Mouse (Mus musculus): Measurements from ENCODE around the gene Pdzd9. TPM values are rescaled to one million over a fixed set of nuclear protein-coding genes. Genes with fewer than 3 reads are reported as not detected.
"Not testable (repeated sequence)": the region's sequence is repeated elsewhere in the genome, so short reads cannot be mapped to it uniquely, and the experiment has no call there.

The Pdzd9 gene
- 0.08 and 0.16 TPM in 2 replicates for polyA plus RNA-seq (2015; fragmentation: Nextera tagmentation; extraction: Ambion mirVana)

DNA sequence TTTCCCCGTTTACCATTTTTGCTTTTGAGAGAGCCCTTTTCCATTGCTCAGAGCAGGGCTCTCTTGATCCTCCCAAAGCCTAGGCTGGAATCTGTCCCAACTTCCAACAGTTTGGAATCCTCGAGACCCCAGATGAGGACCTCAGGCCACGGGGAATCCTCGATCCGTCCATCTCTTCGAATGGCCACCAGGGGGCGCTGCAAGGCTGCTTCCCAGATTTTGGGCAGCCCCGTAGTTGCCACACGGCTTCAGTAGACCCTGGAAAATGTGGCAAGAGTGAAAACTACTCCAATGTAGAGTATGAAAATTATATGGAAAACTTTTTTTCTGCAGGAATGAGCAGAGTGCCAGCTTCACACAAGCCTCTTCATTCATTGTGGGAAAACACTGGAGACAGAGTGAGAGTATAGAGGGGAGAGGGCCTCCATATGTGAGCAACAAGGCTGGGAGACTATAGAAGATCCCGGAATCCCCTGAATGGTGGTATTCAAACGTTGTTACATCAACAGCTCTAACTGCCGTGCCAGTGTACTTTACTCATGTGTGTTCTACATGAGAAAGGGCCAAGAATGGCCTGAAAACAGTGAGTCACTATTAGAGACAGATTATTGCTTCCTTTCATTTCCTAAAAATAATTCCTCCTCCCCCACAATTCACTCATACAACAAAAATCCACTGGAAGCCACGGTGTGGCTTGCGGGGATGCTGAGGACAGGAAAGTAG, at the start of gene Pdzd9:
Pdzd9 (minus strand) TSS at position 191 of the 723 bp plus-strand sequence.
- H3K36me3 ChIP-seq (replicated peaks) = no peaks in the 10 kb centered on the region
- H3K9ac ChIP-seq = no peak within 1 kb of the TSS
- H3K27ac ChIP-seq (replicated peaks) = no peak within 1 kb of the TSS
- peaks cover 3% of the 10 kb centered on the region; the same call in 1 of the 2 replicates for H3K4me1 ChIP-seq (replicated peaks)
- no peak within 1 kb of the TSS for H3K4me3 ChIP-seq (replicated peaks)
- no peaks in the 10 kb centered on the region for H3K9me3 ChIP-seq (replicated peaks)
- 0 out of 2 replicates have a peak, but pooled peaks cover 8% of the 10 kb centered on the region for H3K27me3 ChIP-seq
- 0 out of 2 replicates have a peak within 1 kb of the TSS, but pooled peaks have one; percentile 17 for H3K4me2 ChIP-seq
- peak; percentile 49; the same call in 1 of the 2 replicates for ATAC-seq (ENCODE audit: insufficient read depth)
- 20% methylated on average over 14 of the region's 14 CpGs for WGBS (ENCODE audit: insufficient replicate concordance)

DNA sequence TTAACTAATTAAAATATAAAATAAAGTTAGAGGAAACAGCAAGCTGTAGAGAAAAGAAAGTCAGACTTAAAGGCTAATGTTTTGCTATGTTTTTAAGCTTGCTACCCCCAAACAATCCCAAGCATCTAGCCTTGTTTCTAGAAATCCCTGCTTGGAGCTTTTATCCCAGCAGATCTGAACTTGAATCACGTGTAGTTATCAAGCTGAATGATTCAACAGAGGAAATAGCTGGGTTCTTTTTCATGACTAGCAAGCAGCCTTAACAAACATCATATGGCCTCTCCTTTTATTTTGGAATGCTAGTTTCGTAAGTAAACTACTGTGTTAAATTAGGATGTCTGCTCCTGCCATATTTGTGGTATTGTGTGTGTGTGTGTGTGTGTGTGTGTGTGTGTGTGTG, 47.1 kb upstream of the Pdzd9 start:
- no peaks in the 10 kb centered on the region for H3K9me3 ChIP-seq (replicated peaks)
- 57% methylated on average over 2 of the region's 2 CpGs for WGBS (ENCODE audit: insufficient replicate concordance)
- no peaks in the 10 kb centered on the region for H3K27me3 ChIP-seq
- H3K27ac ChIP-seq (replicated peaks) = no peak overlapping the region
- H3K9ac ChIP-seq = no peak overlapping the region
- no peak overlapping the region for H3K4me2 ChIP-seq
- no peak for ATAC-seq (ENCODE audit: insufficient read depth)
- H3K36me3 ChIP-seq (replicated peaks) = no peaks in the 10 kb centered on the region
- H3K4me1 ChIP-seq (replicated peaks) = no peaks in the 10 kb centered on the region
- no peak overlapping the region for H3K4me3 ChIP-seq (replicated peaks)

DNA sequence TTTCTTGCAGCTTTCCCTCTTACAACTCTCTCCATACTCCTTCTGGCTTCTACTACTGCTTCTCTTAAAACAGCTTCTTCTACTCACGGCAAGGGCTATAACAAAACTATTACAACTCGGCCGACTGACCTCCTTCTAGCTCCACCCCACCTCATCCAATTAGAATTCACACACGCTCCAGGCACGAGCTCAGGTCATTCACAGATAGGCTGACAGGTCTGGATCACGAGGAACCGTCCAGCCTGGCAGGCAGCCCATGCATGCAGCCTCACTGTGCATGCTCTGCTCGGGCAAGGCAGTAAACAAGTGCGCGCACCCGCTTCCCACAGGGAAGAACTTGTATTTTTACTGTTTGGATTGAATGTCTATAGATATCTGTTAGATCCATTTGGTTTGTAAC, 43.8 kb upstream of the Pdzd9 start:
- ATAC-seq (ENCODE audit: insufficient read depth); H3K27ac ChIP-seq (replicated peaks); H3K9ac ChIP-seq; H3K4me3 ChIP-seq (replicated peaks); H3K4me1 ChIP-seq (replicated peaks); H3K9me3 ChIP-seq (replicated peaks); H3K36me3 ChIP-seq (replicated peaks); H3K4me2 ChIP-seq; H3K27me3 ChIP-seq: not testable (repeated sequence)
- WGBS (ENCODE audit: insufficient replicate concordance) = 85% methylated on average over 11 of the region's 11 CpGs

DNA sequence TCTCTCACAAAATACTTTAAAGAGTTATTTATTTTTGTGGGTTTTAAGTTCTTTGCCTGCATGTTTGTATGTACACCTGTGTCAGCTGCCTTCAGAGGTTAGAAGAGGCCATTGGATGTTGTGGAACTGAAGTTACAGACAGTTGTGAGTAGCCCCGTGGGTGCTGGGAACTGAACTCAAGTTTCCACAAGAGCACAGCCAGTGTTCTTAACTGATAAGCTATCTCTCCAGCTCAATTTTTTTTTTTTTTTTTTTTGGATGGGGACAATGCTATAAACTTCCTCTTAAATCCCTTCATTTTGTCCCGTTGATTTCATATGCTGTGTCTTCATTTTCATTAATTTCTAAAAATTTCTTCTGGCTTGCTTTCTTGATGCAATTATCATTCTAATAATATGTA, 43.1 kb upstream of the Pdzd9 start:
- ATAC-seq (ENCODE audit: insufficient read depth) = no peak
- Histone ChIP-seq H3K4me1 (replicated peaks) (no peaks in the 10 kb centered on the region), H3K36me3 (replicated peaks) (no peaks in the 10 kb centered on the region), H3K4me3 (replicated peaks) (no peak overlapping the region), H3K9me3 (replicated peaks) (no peaks in the 10 kb centered on the region), H3K9ac (no peak overlapping the region), H3K4me2 (no peak overlapping the region), H3K27me3 (no peaks in the 10 kb centered on the region), H3K27ac (replicated peaks) (no peak overlapping the region)
- 48% methylated on average over 2 of the region's 2 CpGs for WGBS (ENCODE audit: insufficient replicate concordance)

GRCm38 (mm10) chr7:120712071-120712470, 41.9 kb upstream of the Pdzd9 start:
- no peak overlapping the region for H3K4me2 ChIP-seq
- WGBS (ENCODE audit: insufficient replicate concordance) = 74% methylated on average over 2 of the region's 2 CpGs

GRCm38 (mm10) chr7:120703888-120704287, 33.7 kb upstream of the Pdzd9 start:
- H3K27ac ChIP-seq (replicated peaks) = no peak overlapping the region
- ATAC-seq (ENCODE audit: insufficient read depth) = no peak
- no peak overlapping the region for H3K4me3 ChIP-seq (replicated peaks)
- peaks cover 9% of the 10 kb centered on the region for H3K4me1 ChIP-seq (replicated peaks)
- H3K36me3 ChIP-seq (replicated peaks) = no peaks in the 10 kb centered on the region
- no peaks in the 10 kb centered on the region for H3K27me3 ChIP-seq
- no peaks in the 10 kb centered on the region for H3K9me3 ChIP-seq (replicated peaks)
- H3K4me2 ChIP-seq = no peak overlapping the region
- 16% methylated on average over 3 of the region's 3 CpGs for WGBS (ENCODE audit: insufficient replicate concordance)
- H3K9ac ChIP-seq = no peak overlapping the region

More at GRCm38 (mm10) chr7:120712071-120712470, 41.9 kb upstream of the Pdzd9 start:
- Histone ChIP-seq H3K27ac (replicated peaks) (no peak overlapping the region), H3K4me1 (replicated peaks) (no peaks in the 10 kb centered on the region), H3K27me3 (no peaks in the 10 kb centered on the region), H3K9ac (no peak overlapping the region), H3K36me3 (replicated peaks) (no peaks in the 10 kb centered on the region), H3K4me3 (replicated peaks) (no peak overlapping the region), H3K9me3 (replicated peaks) (no peaks in the 10 kb centered on the region)
- no peak for ATAC-seq (ENCODE audit: insufficient read depth)

DNA sequence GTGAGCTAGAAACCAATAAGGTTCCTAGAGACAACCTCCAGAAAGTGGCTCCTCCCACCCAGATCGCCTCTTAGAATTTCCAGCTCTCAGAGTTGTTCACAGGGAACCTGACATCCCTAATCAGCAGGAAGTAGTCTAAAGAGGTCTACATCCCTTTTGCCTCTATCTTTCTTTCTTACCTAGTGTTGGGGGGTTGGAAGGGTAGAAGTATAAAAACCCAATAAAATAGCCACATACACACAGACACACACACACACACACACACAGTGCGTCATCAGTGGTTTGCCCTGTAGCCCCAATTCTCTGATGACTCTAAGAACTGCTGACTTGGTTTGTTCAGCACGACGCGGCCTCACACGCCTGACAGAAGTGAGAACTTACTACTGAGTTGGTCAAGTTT, 29.4 kb upstream of the Pdzd9 start:
- H3K9me3 ChIP-seq (replicated peaks) = no peaks in the 10 kb centered on the region
- peaks cover 23% of the 10 kb centered on the region for H3K4me1 ChIP-seq (replicated peaks)
- H3K27me3 ChIP-seq = no peaks in the 10 kb centered on the region
- WGBS (ENCODE audit: insufficient replicate concordance) = 61% methylated on average over 6 of the region's 6 CpGs
- H3K27ac ChIP-seq (replicated peaks) = no peak overlapping the region
- no peaks in the 10 kb centered on the region for H3K36me3 ChIP-seq (replicated peaks)
- H3K9ac ChIP-seq = no peak overlapping the region
- no peak overlapping the region for H3K4me3 ChIP-seq (replicated peaks)
- H3K4me2 ChIP-seq = no peak overlapping the region
- no peak for ATAC-seq (ENCODE audit: insufficient read depth)

DNA sequence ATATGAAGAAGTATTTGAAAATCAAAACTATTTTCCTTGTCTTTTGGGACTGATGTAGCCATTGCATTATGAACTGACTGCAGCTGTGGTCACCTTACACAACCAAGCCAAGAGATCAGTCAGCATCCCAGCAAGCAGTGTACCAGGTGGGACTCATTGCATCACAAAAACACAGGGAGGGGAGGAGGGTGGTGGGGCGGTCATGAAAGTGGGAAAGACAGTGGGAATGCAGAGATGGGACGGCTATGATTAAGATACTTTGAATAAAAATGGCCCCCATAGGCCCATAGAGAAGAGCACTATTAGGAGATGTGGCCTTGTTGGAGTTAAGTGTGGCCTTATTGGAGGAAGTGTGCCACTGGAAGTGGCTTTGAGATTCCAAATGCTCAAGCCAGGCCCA, 26.2 kb upstream of the Pdzd9 start:
- 87% methylated on average over 2 of the region's 2 CpGs for WGBS (ENCODE audit: insufficient replicate concordance)
- H3K4me1 ChIP-seq (replicated peaks) = peaks cover 23% of the 10 kb centered on the region

DNA sequence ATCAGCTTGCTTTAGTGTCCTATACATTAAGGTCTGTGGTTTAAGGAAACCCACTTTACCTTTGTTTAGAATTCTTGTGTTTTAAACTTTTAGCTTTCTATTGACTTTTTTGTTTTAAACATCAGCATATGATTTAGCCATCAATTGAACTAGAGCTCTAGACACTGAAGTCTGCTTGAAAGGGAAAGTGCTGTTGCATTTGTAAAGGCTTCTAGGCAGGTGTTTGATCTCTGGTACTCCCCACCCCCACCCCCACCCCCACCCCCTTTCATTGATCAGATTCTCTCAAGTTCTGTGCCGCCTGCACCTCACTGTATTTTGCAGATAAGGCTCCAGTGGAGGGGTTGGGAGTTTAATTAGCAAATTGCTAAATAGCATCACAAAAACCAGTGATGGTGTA, 25.5 kb upstream of the Pdzd9 start:
- no peak overlapping the region for H3K9ac ChIP-seq
- ATAC-seq (ENCODE audit: insufficient read depth) = no peak
- H3K36me3 ChIP-seq (replicated peaks) = peaks cover 6% of the 10 kb centered on the region; the same call in 1 of the 2 replicates
- H3K4me3 ChIP-seq (replicated peaks) = no peak overlapping the region
- H3K9me3 ChIP-seq (replicated peaks) = no peaks in the 10 kb centered on the region
- H3K4me2 ChIP-seq = peak overlapping the region; percentile 13; the same call in 1 of the 2 replicates
- no peaks in the 10 kb centered on the region for H3K27me3 ChIP-seq
- WGBS (ENCODE audit: insufficient replicate concordance) = 7% methylated on average over 1 of the region's 1 CpGs
- peaks cover 23% of the 10 kb centered on the region for H3K4me1 ChIP-seq (replicated peaks)
- no peak overlapping the region for H3K27ac ChIP-seq (replicated peaks)

More for the DNA sequence above, 26.2 kb upstream of the Pdzd9 start:
- H3K4me3 ChIP-seq (replicated peaks) = no peak overlapping the region
- no peak overlapping the region for H3K9ac ChIP-seq
- no peak overlapping the region for H3K27ac ChIP-seq (replicated peaks)
- H3K9me3 ChIP-seq (replicated peaks) = no peaks in the 10 kb centered on the region
- no peak overlapping the region for H3K4me2 ChIP-seq
- no peaks in the 10 kb centered on the region for H3K27me3 ChIP-seq
- peaks cover 6% of the 10 kb centered on the region; the same call in 1 of the 2 replicates for H3K36me3 ChIP-seq (replicated peaks)
- ATAC-seq (ENCODE audit: insufficient read depth) = no peak

- no peak overlapping the region for H3K4me2 ChIP-seq
- H3K4me1 ChIP-seq (replicated peaks) = peaks cover 23% of the 10 kb centered on the region
- H3K27ac ChIP-seq (replicated peaks) = no peak overlapping the region
- no peaks in the 10 kb centered on the region for H3K27me3 ChIP-seq
- WGBS (ENCODE audit: insufficient replicate concordance) = 57% methylated on average over 6 of the region's 6 CpGs
- H3K9me3 ChIP-seq (replicated peaks) = no peaks in the 10 kb centered on the region
- no peak for ATAC-seq (ENCODE audit: insufficient read depth)
- H3K9ac ChIP-seq = no peak overlapping the region
- peaks cover 6% of the 10 kb centered on the region; the same call in 1 of the 2 replicates for H3K36me3 ChIP-seq (replicated peaks)
- H3K4me3 ChIP-seq (replicated peaks) = no peak overlapping the region
Observed at GRCm38 (mm10) chr7:120695196-120695595, 25.1 kb upstream of the Pdzd9 start.

DNA sequence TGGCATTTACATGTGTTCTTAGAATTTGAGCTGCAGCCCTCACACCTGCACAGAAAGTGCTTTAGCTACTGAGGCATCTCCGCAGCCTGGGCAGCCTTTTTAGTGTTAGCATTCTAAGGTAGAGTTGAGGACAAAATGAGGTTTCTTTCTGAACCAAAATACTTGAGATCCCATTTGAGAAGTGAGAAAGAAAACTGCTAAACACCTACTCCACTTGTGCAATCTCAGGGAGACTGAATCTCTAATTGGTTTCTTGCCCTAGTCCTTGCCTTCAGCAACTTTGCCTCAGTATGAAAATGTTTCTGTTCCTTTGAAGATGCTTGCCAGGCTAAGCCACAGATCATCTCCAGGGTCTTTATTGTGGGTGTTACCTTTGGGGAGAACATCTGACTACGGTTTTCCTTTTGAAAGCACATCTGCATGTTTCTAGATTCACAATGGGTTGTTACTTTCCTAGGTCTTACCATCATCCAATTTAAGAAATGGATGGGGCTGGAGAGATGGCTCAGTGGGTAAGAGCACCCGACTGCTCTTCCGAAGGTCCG, 23.8 kb upstream of the Pdzd9 start:
- H3K4me3 ChIP-seq (replicated peaks) = no peak overlapping the region
- H3K4me1 ChIP-seq (replicated peaks) = peaks cover 14% of the 10 kb centered on the region
- no peaks in the 10 kb centered on the region for H3K27me3 ChIP-seq
- H3K4me2 ChIP-seq = no peak overlapping the region
- 88% methylated on average over 5 of the region's 5 CpGs for WGBS (ENCODE audit: insufficient replicate concordance)
- no peak overlapping the region for H3K27ac ChIP-seq (replicated peaks)
- H3K9me3 ChIP-seq (replicated peaks) = no peaks in the 10 kb centered on the region
- H3K9ac ChIP-seq = no peak overlapping the region
- H3K36me3 ChIP-seq (replicated peaks) = peaks cover 6% of the 10 kb centered on the region; the same call in 1 of the 2 replicates
- ATAC-seq (ENCODE audit: insufficient read depth) = no peak

All from liver, embryonic 15.5 days (tissue).